Mouse (Mus musculus) kidney, adult 8-10 months (tissue): ENCODE data around the gene Cacna2d1.

Experiments
- DNase-seq, 2 experiments: peaks; one replicate each; pipeline ENCODE4 v3.0.0; 2022

Cacna2d1 gene

DNA sequence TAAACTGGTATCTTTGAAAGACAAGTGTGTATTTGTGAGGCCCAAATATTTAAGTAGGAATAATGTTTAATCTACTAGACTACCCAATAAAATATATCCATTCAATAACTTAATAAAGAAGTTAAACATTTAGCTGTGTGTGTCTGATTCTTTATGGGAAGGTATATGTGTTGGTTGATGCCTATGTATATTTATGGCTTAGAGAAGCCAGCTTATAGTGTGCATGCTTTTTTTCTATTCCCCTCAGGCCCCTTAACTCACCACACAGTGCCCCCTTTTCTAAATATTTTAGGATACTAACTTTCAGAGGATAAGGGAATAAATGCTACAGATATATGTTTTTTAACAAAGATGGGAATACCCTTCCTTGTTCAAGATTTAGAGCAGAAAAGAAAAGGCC lies 128.8 kb downstream of the Cacna2d1 start:
- no peak for DNase-seq

DNA sequence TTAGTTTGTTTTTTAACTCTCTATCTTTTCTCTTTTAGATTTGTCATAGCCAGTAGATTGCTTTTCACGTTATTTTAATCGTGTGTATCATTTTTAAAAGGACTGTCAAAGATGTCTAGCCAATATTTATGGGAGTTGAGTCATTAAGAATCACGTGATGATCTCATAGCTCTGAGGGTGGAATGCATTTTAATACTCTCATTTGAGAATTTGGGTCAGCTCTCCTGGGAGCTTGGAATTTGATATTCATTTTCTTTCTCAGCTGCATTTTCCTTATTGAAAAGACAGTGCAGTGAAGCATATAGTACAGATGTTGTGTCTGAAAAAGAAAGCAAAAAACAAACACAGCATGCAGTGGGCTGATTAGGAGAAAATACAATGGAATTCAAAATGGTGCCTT lies 129.5 kb downstream of the Cacna2d1 start:
- DNase-seq: no peak

DNA sequence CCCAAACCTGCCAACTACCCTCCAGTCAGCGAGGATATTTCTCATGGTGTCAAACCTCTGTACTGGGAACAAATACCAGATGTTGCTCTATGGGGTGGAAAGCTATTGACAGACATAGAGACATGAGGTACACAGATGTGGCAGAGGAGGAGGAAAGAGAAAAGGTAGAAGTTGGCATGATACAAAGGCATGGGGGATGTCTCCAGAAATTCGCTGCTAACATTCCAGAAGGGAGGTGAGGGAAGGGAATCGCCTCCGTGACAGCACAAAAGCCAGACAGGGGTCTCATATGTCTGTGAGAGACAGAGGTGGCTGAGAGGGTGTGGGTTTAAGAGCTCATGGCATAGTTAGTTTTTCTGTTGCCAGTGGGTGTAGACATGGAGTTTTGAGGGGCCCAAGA lies 131.3 kb downstream of the Cacna2d1 start:
- no peak for DNase-seq

DNA sequence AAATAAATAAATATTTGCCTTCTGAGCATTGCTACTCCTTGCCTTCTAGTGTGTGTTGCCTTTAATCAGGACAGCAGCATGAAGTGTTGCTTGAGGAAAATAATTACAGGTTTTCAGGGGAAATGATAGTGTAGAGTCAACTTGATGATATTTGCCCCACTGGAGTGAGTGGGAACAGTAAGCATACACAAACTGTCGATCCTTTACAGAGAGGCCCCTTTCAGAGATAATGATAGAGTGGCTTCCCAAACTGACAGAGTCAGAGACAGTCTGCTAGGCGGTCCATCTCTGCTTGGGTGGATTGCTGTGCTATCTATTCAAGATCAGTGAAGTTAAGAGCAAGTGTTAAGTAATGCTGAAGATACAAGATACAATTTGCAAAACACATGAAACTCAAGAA lies 147.8 kb downstream of the Cacna2d1 start:
- DNase-seq: no peak

DNA sequence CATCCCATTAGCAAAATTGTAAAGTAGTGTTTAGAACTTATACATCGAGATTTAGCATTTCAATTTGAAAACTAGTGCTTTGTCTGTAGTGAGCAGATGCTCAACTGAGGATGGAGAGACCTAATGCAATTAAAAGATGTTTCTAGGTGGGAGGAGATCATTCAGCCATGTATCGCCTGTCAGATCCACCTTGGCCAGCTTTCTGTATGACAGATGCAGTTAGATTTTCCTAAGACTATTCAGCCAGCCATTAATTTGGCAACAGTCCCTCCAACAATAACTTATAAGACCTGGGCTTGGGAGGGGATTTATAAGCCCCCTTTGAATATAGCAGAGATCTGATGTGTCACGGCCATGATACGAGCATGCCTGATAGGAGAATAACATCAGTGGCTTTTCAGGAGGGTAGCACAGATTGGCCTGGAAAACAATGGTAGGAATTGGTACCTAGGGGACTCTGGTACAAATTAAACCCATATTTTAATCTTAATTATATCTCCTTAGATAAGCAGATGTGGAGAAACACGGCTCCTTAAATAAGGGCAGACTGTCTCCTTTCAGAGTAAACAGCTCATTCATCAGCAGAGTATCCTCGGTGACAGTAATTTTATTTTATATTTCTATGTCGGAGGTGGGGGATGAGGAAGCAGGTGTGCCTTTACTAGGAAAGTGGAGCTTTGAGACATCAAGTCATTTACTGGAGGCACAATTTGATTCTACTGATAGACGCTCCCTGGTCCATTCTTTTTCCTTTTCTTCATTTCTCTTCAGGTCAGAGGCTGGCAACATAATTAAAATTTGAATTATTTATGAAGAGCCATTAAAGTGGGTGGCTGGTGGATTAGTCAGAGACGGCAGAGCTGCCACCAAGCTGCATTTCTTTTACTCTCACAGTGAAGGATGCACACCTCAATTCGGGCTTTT lies 152.8 kb downstream of the Cacna2d1 start:
- DNase-seq: no peak

DNA sequence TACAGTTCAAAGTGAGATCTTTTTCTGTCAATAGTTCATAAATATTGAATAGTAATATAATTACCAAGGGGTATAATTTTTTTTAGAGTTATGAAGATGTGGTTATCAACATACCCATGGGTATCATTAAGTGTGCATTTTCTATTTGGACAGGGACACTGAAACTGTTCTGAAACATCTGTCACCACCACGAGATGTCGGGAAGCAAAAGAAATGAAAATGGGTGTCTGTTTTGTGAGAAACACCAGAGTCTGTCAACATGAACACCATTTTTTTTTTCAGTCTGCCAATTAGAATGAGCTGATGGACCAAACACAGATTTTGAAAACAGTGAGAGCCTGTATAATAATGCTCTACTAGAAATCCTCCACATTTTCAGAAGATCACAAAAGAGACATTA lies 153.5 kb downstream of the Cacna2d1 start:
- no peak for DNase-seq

DNA sequence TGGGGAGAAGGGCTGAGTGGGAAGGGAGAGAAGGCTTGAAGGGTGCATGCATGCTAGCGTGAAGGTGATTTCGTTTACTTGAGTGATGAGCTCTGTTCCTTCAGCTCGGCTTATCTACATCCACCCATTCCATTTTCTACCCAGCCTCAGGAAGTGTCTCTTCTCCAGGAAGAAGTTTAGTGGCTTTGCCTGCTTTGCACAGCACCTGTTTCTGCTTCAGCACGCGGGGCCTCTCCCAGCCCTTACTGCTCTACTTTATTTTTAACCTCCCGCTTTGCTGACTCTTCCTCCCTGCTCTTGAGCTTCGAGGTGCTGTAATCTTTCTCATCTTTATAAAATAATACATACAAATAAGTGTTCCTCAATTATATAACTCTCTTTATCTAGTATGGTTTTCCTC lies 158.0 kb downstream of the Cacna2d1 start:
- no peak for DNase-seq

DNA sequence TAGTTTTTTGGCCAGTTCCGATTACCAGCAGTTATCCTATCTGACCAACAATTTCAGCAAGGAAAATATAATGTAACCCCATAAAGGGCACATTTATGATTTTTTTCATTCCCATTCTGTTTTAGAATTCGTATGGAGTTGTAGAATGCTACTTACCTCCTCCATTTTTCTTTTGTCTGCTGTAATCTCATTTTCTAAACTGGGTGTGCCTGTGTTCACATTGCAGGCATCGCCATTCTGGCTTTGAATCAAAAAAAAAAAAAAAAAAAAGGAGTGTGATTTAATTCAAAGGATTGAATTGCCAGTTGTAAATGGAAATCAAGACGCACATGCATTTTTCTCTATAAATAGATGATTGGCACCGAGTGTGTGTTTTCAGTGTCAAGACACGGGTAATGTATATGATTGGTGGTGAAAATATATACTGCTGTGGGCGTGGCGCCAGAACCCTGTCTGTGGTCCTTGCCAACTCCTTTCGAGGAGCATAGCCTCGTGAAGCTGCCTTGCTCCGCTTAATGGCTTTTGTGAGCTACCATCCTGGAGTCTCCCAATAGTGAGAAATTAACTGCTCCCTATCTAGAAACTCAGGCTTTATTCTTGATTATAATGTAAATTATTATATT lies 158.7 kb downstream of the Cacna2d1 start:
- DNase-seq: no peak

DNA sequence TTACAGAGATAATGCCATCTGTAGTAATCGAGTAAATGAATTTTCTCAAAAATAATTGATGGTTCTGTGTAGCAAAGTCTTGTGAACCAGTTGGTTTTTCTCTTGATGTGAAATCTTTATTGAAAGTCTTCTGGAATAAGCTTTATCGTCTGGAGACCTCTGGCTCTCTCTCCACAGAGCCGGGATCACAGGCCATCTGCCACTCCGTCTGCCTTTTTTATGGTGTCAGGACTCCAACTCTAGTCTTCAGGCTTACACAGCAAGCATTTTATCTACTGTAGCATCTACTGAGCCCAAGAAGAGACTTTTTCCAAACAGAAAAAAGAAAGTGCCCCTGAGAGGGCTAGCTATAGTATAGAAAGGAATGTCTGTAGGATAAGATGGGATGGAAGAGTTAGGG lies 160.9 kb downstream of the Cacna2d1 start:
- no peak for DNase-seq

DNA sequence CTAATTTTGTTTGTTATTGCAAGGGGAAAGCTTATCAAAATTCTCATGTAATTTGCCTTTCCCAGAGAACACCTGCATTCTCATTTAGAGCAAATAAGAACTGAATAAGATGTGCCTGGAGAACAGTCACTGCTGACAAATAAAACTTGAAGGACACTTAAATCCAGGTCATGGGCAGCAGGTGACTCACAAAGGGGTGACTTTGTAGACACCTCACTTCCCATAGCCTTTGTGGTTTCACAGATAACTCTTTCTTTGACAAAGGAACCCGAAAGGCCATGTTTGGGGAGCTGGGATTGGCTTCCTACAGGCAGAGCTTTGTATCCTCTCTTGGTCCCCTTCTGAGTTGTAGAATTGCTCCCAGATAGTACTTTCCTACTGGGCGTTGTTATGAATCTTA lies 164.3 kb downstream of the Cacna2d1 start:
- no peak for DNase-seq

DNA sequence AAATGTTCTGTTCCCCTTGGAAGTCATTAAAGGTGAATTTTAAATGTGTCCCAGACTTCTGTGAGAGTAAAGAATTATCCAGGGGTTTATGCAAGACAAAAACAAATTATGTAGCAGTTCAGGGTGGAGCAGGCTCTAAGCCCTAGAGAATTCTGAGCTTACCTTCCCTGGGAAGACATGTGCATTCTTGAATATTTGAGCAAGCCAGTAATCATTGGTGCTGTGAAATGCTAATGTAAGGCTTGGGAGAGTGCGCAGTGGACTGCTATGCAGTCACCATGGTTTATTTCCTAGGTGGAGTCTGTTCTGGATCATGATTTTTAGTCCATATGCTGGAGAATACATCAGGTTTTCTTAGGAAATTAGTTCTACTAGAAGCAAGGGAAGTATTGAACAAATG lies 167.3 kb downstream of the Cacna2d1 start:
- no peak for DNase-seq

DNA sequence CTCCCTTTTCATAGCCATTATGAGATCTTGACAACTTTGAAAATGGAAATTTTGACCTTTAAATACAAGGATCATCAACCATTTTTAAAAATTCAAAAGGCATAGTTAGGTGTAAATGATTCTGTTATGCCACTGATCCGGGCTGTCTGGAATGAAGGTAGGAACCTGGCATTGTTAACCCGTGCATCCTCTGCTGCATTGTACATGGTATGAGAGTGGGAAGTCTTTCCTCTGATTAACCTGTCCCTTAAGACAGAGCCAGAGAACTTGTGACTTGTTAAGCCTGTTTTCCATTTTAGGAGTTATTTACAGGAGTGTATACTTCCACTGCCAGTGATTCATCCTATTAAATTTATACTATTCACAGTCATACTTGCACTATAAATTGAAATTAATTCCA lies 171.2 kb downstream of the Cacna2d1 start:
- DNase-seq: no peak

DNA sequence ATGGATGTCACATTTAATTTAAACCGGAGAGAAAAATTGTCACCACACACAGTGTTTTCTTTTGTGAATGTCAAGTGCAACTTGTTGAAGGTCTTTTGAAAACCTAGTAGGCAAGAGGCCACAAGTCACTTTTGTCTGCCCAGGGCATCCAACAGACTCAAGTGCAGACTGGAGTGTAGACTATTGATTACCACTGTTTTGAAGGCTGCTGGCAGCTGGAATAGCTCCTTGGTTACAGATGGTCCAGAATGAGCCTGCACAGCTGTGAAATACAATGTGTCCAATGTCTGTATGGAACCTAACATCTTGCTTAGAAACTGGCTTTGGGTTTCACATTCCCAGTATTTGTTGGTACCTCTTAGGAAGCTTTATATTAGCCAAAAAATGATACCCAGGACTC lies 176.2 kb downstream of the Cacna2d1 start:
- no peak for DNase-seq

DNA sequence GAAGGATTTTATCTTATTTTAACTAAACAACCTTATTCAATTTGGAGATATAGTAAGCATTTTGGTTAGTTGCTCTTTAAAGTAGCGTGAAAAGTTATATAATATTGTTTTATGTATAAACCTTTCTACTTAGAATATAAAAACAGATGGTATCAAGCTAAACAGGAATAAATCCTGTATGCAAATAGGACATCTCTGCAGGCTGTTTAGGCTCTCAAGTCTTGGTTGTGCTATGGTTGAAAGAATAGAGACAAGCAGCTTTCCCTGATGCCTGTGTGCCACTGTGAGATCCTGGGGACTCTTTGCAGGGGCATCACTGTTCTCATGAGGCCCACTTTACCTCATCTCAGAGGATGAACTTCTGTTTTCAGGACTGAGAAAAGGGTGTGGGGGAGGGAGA lies 179.4 kb downstream of the Cacna2d1 start:
- DNase-seq: no peak

DNA sequence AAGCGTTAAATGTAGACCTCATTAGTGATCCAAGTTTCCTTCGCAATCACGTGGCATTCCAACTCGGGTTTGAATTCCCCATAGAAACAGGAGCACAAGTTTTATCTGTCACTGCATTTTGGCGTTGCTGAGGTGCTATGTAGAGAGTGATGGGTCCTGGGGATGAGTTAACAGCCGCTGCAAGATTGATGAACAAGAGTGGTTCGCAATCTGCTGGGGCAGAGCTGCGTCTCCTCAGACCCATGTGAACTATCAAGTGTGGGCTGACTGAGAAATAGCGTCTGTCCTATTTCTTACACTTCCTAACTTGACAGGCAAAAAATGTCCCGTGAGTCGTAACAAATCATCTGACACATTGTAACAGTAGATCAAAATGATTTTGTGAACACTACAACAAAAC lies 186.8 kb downstream of the Cacna2d1 start:
- no peak for DNase-seq

DNA sequence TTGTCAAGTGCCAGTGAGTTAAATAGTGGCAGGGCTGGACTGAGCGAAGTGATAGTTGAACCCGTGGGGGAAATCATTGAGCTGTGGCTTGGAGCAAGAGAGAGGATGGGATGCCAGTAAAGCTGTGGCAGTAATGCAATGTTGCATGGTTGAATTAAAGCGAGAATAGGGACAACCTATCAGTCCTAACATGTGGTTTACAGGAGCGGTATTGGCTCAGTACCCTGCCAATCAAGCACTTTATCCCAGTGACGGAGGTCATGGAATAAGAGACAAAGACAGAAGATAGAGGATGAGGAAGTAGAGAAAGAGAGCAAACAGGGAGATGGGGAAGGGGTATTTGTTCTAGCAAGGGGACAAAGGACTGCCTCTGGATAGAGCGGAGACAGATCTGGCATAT lies 187.6 kb downstream of the Cacna2d1 start:
- no peak for DNase-seq

DNA sequence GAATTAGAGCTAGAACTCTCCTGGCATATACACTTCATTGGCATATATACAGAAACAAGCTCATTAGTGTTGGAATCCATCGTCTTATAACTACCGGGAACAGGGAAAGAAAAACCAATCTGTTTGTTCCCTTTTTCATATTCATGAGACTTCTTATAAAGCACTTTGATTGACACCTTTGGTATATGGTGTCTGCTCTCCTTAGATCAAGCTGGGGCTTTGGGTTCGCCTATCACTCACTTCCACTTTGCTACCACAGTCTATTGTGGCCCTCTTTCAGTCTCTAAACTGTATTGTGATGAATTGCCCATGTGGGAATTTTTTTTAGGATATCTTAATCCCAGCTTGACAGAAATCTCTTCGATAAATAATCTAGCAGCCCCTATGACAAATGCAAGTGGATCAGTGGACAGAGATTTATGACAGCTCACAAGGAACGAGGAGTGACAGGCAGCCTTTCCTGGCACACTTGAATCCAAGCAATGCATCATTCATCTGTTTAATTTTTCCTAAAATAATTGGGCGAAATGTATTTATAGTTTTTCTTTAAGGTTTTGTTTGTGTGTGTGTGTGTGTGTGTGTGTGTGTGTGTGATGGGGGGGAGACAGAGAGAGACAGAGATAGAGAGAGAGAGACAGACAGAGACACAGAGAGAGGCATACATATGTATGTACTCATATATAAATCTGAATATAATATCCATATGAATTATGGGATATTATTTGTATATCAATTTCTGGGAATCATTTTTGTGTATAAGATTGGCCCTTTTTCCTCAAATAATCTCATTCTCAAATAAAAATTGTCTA lies 200.0 kb downstream of the Cacna2d1 start:
- no peak for DNase-seq

DNA sequence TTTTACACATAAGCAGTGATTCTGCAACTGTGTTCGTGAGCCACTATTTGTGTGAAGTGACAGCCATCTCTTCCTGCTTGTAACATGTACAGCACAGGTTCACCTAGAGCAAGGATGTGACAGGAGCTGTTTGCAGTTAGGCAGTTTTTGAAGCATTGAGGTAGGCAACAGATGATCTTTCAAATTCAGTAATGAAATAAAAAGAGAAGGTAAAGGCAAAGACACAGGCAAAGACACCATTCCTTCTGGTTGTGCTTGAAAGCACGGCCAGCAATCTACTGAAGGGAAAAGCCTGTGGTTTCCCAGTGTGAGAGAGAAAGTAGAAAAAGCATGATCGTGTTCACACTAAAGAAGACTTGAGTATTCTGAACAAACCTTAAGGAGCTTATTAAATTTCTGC lies 201.5 kb downstream of the Cacna2d1 start:
- no peak for DNase-seq

DNA sequence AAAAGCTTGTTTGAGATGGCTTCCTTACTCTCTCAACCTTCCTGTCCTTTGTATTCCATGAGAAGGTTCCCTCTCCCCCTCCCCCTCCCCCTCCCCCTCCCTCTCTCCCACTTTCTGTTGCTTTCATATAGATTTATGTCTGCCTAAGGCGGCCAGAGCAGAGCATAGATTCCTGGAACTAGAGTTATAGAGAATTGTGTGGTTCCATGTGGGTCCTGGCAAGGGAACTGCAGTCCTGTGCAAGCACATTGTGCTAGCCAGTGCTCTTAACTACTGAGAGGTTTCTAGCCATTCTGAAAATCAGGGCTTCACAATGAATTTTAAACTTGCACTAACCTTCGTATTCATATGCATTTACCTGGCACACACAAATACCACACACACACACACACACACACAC lies 202.3 kb downstream of the Cacna2d1 start:
- no peak for DNase-seq

DNA sequence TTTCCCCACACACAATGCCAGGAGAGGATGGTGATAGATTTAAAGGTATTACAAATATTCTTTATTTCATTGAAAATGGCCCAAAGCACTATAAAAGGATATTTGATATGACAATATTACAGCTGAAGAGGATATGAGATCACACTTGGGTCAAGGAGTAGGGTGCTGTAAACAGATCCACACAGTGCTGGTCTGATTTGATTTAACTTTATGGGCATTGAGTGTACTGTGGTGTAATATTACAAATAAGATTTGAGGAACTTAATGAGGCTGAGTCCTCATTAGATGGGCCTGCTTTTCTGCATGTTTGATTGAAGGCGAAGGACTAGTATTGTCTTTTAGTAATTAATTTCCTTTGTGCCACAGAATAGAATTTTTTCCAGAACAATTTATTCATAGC lies 212.1 kb downstream of the Cacna2d1 start:
- DNase-seq: no peak

DNA sequence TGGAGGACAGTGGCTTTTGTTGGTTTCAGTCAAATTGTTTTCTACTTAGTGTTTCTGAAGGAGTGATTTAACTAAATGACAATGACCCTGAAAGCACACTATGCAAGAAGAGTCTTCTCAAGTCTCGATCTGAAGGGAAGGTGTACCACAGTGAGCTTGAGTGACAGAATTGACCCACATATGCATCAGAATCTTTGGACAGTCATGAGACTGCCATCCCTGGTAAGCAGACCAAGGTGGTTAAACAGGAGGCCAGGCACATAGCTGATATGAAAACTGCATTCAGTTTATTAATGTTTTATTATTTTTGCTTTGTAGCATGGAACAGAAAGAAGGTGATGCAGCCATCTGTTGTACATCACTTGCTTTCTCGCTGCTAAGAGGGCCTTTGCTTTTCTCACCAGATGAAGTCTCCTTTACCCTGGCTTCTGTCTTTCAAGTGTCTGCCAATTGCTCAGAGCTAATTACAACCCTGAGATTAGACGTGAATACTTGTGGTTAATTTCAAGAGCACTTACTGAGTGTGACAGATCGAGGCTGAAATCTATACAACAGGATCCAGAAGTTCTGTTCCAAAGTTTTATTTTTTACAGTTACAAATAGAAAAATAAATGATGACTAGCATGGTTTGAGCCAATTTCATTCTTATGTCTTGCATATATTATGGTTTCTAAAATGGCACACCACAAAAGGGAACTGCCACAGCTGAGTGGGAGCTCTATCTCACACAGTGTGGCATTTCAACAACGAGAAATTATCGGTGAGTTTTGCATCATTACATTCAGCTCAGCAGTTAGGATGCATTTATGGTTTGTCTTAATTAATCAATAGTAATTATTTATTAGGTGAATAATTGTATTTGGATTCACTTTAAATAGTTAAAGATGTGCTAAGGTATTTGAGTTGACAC lies 221.1 kb downstream of the Cacna2d1 start:
- DNase-seq: no peak

DNA sequence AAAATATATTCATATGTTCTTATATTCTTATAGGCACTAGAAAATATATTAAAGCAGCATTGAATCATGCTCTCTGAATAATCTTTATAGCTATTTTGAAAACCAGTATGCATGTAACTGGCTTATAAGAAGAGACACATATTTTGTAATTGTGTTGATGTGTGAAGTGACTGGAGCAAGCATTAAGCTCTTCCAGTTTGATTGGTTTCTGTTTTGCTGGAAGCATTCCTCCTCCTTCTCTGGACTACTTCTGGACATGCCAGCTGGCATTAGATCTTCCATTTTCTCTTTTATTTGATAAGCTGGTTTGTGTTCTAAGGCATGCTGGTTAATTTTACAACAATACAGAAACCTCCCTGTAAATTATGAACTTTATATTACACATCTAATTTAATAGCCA lies 228.8 kb downstream of the Cacna2d1 start:
- no peak for DNase-seq
